Mouse (Mus musculus) liver, adult 2 months (tissue): Measurements from ENCODE around the gene Prr12.

Experiments used
- CTCF ChIP-seq: fragments of 200-500 bp; IDR thresholded peaks from 2 replicates; pipeline ENCODE4 v1.5.1; 2011; ENCODE audit warnings: low read depth, low read length, control low read depth
- POLR2A ChIP-seq: fragments of 200-500 bp; IDR thresholded peaks from 2 replicates; pipeline ENCODE4 v1.6.1; 2011; ENCODE audit warnings: low read length, control low read depth; ENCODE audit not compliant: insufficient read depth; ENCODE audit errors: extremely low read depth

- TF ChIP-seq POLR2A (no peak), CTCF (no peak)
Observed at GRCm38 (mm10) chr7:45028351-45028750, 24.3 kb downstream of the Prr12 start.
